Mouse (Mus musculus): ENCODE data around the gene Fignl2.

DNA sequence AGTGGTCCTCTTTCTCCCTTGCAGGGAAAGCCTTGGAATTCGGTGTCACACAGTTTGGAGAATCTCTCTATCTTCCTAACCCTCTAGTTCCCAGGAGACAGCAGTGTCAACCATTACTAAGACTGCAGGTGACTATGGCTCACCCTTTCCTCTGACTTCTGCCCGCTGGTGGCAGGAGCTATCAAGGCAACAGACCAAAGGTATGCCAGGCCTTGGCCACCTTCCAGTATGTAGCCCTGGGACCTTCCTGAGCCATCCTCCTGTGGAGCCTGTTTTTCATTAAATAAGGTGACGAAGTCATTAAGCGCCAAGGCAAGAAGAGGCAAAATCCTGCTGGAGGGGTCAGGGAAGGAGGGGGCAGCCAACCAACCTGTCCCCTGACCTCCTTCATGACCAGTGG, 3.2 kb downstream of the Fignl2 start:
- no peak for TF ChIP-seq CTCF (IDR thresholded peaks at IDR 0.05; ENCODE audit: borderline replicate concordance, control insufficient read depth, extremely low read depth, insufficient read depth, low read length, poor library complexity)
- no peak for TF ChIP-seq POLR2A (IDR thresholded peaks at IDR 0.05; ENCODE audit: control insufficient read depth, extremely low read depth, insufficient read depth, low read length, poor library complexity)
